Mouse (Mus musculus) olfactory bulb, adult 2 months (tissue): Measurements from ENCODE around the gene Evi2b.

Source experiments
- CTCF ChIP-seq: fragments of 200-500 bp; IDR thresholded peaks from 2 replicates; pipeline ENCODE4 v1.5.1; 2012; ENCODE audit warnings: low read depth, mild to moderate bottlenecking, low read length, moderate library complexity; ENCODE audit not compliant: insufficient read depth
- POLR2A ChIP-seq: fragments of 200-500 bp; IDR thresholded peaks from 2 replicates; pipeline ENCODE4 v1.6.1; 2012; ENCODE audit warnings: mild to moderate bottlenecking, low read depth, low read length, moderate library complexity; ENCODE audit not compliant: insufficient read depth

- no peak for TF ChIP-seq POLR2A
- no peak for TF ChIP-seq CTCF
Measured at GRCm38 (mm10) chr11:79552622-79553021, 29.1 kb upstream of the Evi2b start.
